Mouse (Mus musculus): ENCODE results near the gene Rere. TPM values are rescaled to one million over a fixed set of nuclear protein-coding genes. Genes with fewer than 3 reads are reported as not detected.
A peak's percentile ranks its signal among the peaks of the same experiment; 100 is the strongest.

The Rere gene
- polyA plus RNA-seq, 1 experiment from 2014 or later: 30.3 TPM

GRCm38 (mm10) chr4:150454571-150455306 is 173.3 kb downstream of the Rere start:
- H3K4me3 ChIP-seq (ENCODE audit: low read length): no peak overlapping the region
- no peak overlapping the region for H3K4me2 ChIP-seq (ENCODE audit: low read depth, low read length)
- H3K36me3 ChIP-seq (ENCODE audit: control insufficient read depth, insufficient read depth, low read length): no peaks in the 10 kb centered on the region
- no peak overlapping the region for H3K9ac ChIP-seq (ENCODE audit: low read length)
- ATAC-seq (ENCODE audit: low read depth): no peak
- no peaks in the 10 kb centered on the region for H3K9me3 ChIP-seq (ENCODE audit: control insufficient read depth, low read length)
- peaks cover 33% of the 10 kb centered on the region for H3K4me1 ChIP-seq (replicated peaks; ENCODE audit: control insufficient read depth, insufficient read depth, low read length)
- H3K27me3 ChIP-seq (ENCODE audit: control insufficient read depth, insufficient read depth, low read depth, low read length): no peaks in the 10 kb centered on the region
- peak overlapping the region; percentile 3 for H3K27ac ChIP-seq (ENCODE audit: low read length)
- 24% methylated on average over 12 of the region's 12 CpGs for WGBS

- no peak overlapping the region for H3K4me3 ChIP-seq (ENCODE audit: low read length)
- no peak overlapping the region for H3K27ac ChIP-seq (ENCODE audit: low read length)
- no peaks in the 10 kb centered on the region for H3K36me3 ChIP-seq (ENCODE audit: control insufficient read depth, insufficient read depth, low read length)
- peaks cover 33% of the 10 kb centered on the region for H3K4me1 ChIP-seq (replicated peaks; ENCODE audit: control insufficient read depth, insufficient read depth, low read length)
- H3K9ac ChIP-seq (ENCODE audit: low read length): no peak overlapping the region
- no peaks in the 10 kb centered on the region for H3K27me3 ChIP-seq (ENCODE audit: control insufficient read depth, insufficient read depth, low read depth, low read length)
- ATAC-seq (ENCODE audit: low read depth): no peak
- no peaks in the 10 kb centered on the region for H3K9me3 ChIP-seq (ENCODE audit: control insufficient read depth, low read length)
- H3K4me2 ChIP-seq (ENCODE audit: low read depth, low read length): no peak overlapping the region
- 79% methylated on average over 1 of the region's 1 CpGs for WGBS
These were observed 174.3 kb downstream of the Rere start for GRCm38 (mm10) chr4:150455750-150456149.

GRCm38 (mm10) chr4:150456452-150456851 is 175.0 kb downstream of the Rere start:
- no peak for ATAC-seq (ENCODE audit: low read depth)
- H3K4me1 ChIP-seq (replicated peaks; ENCODE audit: control insufficient read depth, insufficient read depth, low read length): peaks cover 39% of the 10 kb centered on the region
- H3K4me2 ChIP-seq (ENCODE audit: low read depth, low read length): no peak overlapping the region
- no peak overlapping the region for H3K27ac ChIP-seq (ENCODE audit: low read length)
- no peaks in the 10 kb centered on the region for H3K27me3 ChIP-seq (ENCODE audit: control insufficient read depth, insufficient read depth, low read depth, low read length)
- no peaks in the 10 kb centered on the region for H3K9me3 ChIP-seq (ENCODE audit: control insufficient read depth, low read length)
- no peak overlapping the region for H3K4me3 ChIP-seq (ENCODE audit: low read length)
- H3K9ac ChIP-seq (ENCODE audit: low read length): no peak overlapping the region
- WGBS: 78% methylated on average over 7 of the region's 7 CpGs
- no peaks in the 10 kb centered on the region for H3K36me3 ChIP-seq (ENCODE audit: control insufficient read depth, insufficient read depth, low read length)

GRCm38 (mm10) chr4:150456886-150457285 is 175.4 kb downstream of the Rere start:
- H3K4me1 ChIP-seq (replicated peaks; ENCODE audit: control insufficient read depth, insufficient read depth, low read length): peaks cover 42% of the 10 kb centered on the region
- 84% methylated on average over 2 of the region's 2 CpGs for WGBS
- no peak overlapping the region for H3K4me3 ChIP-seq (ENCODE audit: low read length)
- ATAC-seq (ENCODE audit: low read depth): no peak
- no peaks in the 10 kb centered on the region for H3K9me3 ChIP-seq (ENCODE audit: control insufficient read depth, low read length)
- no peak overlapping the region for H3K4me2 ChIP-seq (ENCODE audit: low read depth, low read length)
- H3K27ac ChIP-seq (ENCODE audit: low read length): no peak overlapping the region
- H3K27me3 ChIP-seq (ENCODE audit: control insufficient read depth, insufficient read depth, low read depth, low read length): no peaks in the 10 kb centered on the region
- no peak overlapping the region for H3K9ac ChIP-seq (ENCODE audit: low read length)
- H3K36me3 ChIP-seq (ENCODE audit: control insufficient read depth, insufficient read depth, low read length): no peaks in the 10 kb centered on the region

- H3K27ac ChIP-seq (ENCODE audit: low read length): no peak overlapping the region
- 80% methylated on average over 4 of the region's 4 CpGs for WGBS
These were observed 175.9 kb downstream of the Rere start for GRCm38 (mm10) chr4:150457353-150457752.

GRCm38 (mm10) chr4:150457771-150458170 is 176.3 kb downstream of the Rere start:
- Histone ChIP-seq H3K4me2 (ENCODE audit: low read depth, low read length) (no peak overlapping the region), H3K4me3 (ENCODE audit: low read length) (no peak overlapping the region), H3K36me3 (ENCODE audit: control insufficient read depth, insufficient read depth, low read length) (no peaks in the 10 kb centered on the region), H3K4me1 (replicated peaks; ENCODE audit: control insufficient read depth, insufficient read depth, low read length) (peaks cover 49% of the 10 kb centered on the region), H3K9ac (ENCODE audit: low read length) (no peak overlapping the region), H3K27ac (ENCODE audit: low read length) (no peak overlapping the region), H3K27me3 (ENCODE audit: control insufficient read depth, insufficient read depth, low read depth, low read length) (no peaks in the 10 kb centered on the region), H3K9me3 (ENCODE audit: control insufficient read depth, low read length) (no peaks in the 10 kb centered on the region)
- WGBS: 57% methylated on average over 7 of the region's 7 CpGs
- ATAC-seq (ENCODE audit: low read depth): no peak

More at GRCm38 (mm10) chr4:150457353-150457752, 175.9 kb downstream of the Rere start:
- Histone ChIP-seq H3K4me3 (ENCODE audit: low read length) (no peak overlapping the region), H3K9ac (ENCODE audit: low read length) (no peak overlapping the region), H3K36me3 (ENCODE audit: control insufficient read depth, insufficient read depth, low read length) (no peaks in the 10 kb centered on the region), H3K27me3 (ENCODE audit: control insufficient read depth, insufficient read depth, low read depth, low read length) (no peaks in the 10 kb centered on the region), H3K9me3 (ENCODE audit: control insufficient read depth, low read length) (no peaks in the 10 kb centered on the region), H3K4me2 (ENCODE audit: low read depth, low read length) (no peak overlapping the region), H3K4me1 (replicated peaks; ENCODE audit: control insufficient read depth, insufficient read depth, low read length) (peaks cover 45% of the 10 kb centered on the region)
- no peak for ATAC-seq (ENCODE audit: low read depth)

GRCm38 (mm10) chr4:150459022-150459794 is 177.8 kb downstream of the Rere start:
- no peaks in the 10 kb centered on the region for H3K9me3 ChIP-seq (ENCODE audit: control insufficient read depth, low read length)
- ATAC-seq (ENCODE audit: low read depth): no peak

GRCm38 (mm10) chr4:150460451-150460850 is 179.0 kb downstream of the Rere start:
- H3K9ac ChIP-seq (ENCODE audit: low read length): no peak overlapping the region
- no peaks in the 10 kb centered on the region for H3K9me3 ChIP-seq (ENCODE audit: control insufficient read depth, low read length)
- H3K27me3 ChIP-seq (ENCODE audit: control insufficient read depth, insufficient read depth, low read depth, low read length): no peaks in the 10 kb centered on the region
- H3K27ac ChIP-seq (ENCODE audit: low read length): peak overlapping the region; percentile 28
- ATAC-seq (ENCODE audit: low read depth): peak; percentile 43; the same call in 1 of the 2 replicates
- no peaks in the 10 kb centered on the region for H3K36me3 ChIP-seq (ENCODE audit: control insufficient read depth, insufficient read depth, low read length)
- WGBS: 53% methylated on average over 5 of the region's 5 CpGs
- peaks cover 36% of the 10 kb centered on the region for H3K4me1 ChIP-seq (replicated peaks; ENCODE audit: control insufficient read depth, insufficient read depth, low read length)
- no peak overlapping the region for H3K4me2 ChIP-seq (ENCODE audit: low read depth, low read length)
- H3K4me3 ChIP-seq (ENCODE audit: low read length): no peak overlapping the region

More at GRCm38 (mm10) chr4:150459022-150459794, 177.8 kb downstream of the Rere start:
- no peak overlapping the region for H3K4me2 ChIP-seq (ENCODE audit: low read depth, low read length)
- no peaks in the 10 kb centered on the region for H3K36me3 ChIP-seq (ENCODE audit: control insufficient read depth, insufficient read depth, low read length)
- H3K27ac ChIP-seq (ENCODE audit: low read length): no peak overlapping the region
- no peak overlapping the region for H3K4me3 ChIP-seq (ENCODE audit: low read length)
- H3K9ac ChIP-seq (ENCODE audit: low read length): no peak overlapping the region
- 48% methylated on average over 6 of the region's 6 CpGs for WGBS
- peaks cover 45% of the 10 kb centered on the region for H3K4me1 ChIP-seq (replicated peaks; ENCODE audit: control insufficient read depth, insufficient read depth, low read length)
- H3K27me3 ChIP-seq (ENCODE audit: control insufficient read depth, insufficient read depth, low read depth, low read length): no peaks in the 10 kb centered on the region

GRCm38 (mm10) chr4:150461011-150461410 is 179.6 kb downstream of the Rere start:
- ATAC-seq (ENCODE audit: low read depth): no peak
- H3K9ac ChIP-seq (ENCODE audit: low read length): no peak overlapping the region

More at GRCm38 (mm10) chr4:150461011-150461410, 179.6 kb downstream of the Rere start:
- H3K4me1 ChIP-seq (replicated peaks; ENCODE audit: control insufficient read depth, insufficient read depth, low read length): peaks cover 38% of the 10 kb centered on the region
- H3K27ac ChIP-seq (ENCODE audit: low read length): peak overlapping the region; percentile 28
- H3K27me3 ChIP-seq (ENCODE audit: control insufficient read depth, insufficient read depth, low read depth, low read length): no peaks in the 10 kb centered on the region
- 54% methylated on average over 5 of the region's 5 CpGs for WGBS
- H3K9me3 ChIP-seq (ENCODE audit: control insufficient read depth, low read length): no peaks in the 10 kb centered on the region
- H3K36me3 ChIP-seq (ENCODE audit: control insufficient read depth, insufficient read depth, low read length): no peaks in the 10 kb centered on the region
- no peak overlapping the region for H3K4me2 ChIP-seq (ENCODE audit: low read depth, low read length)
- no peak overlapping the region for H3K4me3 ChIP-seq (ENCODE audit: low read length)

Data from lung, embryonic 16.5 days (tissue).